Mouse (Mus musculus) layer of hippocampus, adult 11-12 months (tissue): ENCODE data around the gene Ubash3b.

Source experiments
- DNase-seq: peaks from one replicate; pipeline ENCODE4 v3.0.0; 2022; ENCODE audit warnings: low spot score

Gene Ubash3b

DNA sequence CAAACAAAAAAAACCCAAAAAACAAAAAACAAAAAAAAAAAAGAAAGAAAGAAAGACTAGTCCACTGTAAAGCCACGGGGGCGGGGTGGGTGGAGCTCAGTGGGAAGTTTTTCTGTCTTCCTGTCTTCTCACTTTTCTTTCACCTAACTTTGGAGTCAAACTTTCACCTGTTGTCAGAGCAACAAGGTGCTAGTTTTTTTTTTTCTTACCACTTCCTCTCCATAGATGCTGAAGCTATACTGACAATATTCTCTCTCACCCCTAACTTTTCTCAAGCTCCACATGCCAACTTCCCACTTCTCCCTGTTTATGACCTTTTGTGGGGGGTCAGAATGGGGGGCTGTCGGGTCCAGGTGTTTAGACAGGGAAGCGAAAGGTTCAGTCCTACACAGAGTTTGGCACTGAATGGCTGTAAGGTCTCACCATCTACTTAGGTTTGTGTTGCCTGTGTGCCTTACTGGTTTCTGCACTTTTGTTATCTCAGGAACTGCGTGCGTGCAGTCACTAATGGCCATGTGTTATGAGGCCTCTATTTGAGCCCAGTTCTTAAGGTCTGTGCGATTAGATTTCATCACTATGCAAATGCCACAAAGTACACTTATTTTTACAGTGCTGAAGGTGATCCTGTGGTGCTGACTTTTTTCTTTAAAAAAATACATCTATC is 164.2 kb downstream of the Ubash3b start:
- no peak for DNase-seq

DNA sequence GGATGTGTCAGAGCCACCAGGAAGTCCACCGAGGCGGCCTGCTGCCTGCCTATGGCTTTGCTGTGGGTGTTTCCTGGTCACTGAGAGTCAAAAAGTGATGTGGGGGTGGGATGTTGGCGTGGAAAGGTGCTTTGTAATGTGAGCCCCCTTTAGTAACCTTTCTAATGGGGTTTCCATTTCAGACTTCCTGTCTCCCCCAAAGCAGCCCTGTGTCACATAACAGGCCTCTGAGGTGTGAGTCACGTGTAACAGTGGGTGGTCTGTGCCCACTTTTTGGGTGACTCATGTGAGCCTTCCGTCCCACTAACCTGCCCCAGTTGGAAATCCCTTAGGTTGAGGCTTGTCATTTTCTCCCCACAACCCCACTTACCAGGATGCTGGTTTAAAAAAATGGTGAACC is 167.4 kb downstream of the Ubash3b start:
- DNase-seq, result no peak

DNA sequence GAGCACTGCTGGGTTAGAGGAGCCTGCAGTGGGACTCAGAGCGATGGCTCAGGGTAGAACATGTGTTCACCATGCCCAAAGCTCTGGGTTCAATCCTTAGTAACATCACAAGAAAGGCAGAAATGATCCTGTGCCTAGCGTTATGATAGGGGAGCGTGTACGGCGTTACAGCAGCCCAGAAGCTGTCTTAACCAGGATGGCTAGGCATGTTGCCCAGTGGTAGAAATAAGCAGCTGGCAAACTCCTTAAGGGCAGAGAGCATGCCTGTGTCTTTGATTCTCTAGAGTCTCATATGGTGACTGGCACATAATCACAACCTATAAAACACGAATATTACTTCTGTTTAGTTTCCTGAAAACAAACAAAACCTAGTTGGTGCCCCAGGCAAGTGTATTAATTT is 170.0 kb downstream of the Ubash3b start:
- no peak for DNase-seq

GRCm38 (mm10) chr9:40989940-40990588 is 171.4 kb downstream of the Ubash3b start:
- peak; percentile 82 for DNase-seq

DNA sequence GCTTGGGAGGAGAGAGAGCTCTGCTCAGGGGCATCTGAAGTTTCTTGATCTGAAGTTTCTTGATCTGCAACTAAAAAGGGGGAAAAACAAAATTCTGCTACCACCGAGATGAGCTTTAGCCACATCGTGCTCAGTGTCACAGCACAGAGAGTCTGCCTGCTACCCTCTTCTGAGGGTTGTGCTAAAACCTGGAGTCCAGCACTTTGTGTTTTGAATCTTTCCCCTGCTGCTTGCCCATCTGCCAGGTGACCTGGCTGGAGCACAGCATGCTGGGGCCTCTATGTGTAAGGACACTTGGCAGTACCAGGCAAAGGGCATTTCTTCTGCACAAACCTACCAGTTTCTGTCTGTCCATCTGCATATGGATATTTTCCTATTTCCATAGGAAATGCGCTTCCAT is 177.2 kb downstream of the Ubash3b start:
- no peak for DNase-seq

DNA sequence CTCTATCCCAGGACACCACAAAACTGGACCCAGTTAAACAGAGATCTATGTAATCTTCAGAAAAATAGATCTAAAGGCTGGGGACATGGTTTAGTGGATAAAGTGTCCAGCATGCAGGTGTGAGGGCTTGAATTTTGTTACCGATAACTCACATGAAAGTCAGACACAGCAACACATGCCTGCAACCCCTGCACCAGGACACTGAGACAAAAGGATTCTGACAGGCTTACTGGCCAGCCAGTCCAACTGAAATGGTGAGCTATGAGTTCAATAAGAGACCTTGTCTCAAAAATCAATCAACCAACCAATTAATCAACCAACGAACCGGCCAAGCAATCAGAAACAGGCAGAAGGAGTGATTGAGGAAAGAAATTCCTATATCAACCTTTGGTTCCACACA is 177.7 kb downstream of the Ubash3b start:
- no peak for DNase-seq

DNA sequence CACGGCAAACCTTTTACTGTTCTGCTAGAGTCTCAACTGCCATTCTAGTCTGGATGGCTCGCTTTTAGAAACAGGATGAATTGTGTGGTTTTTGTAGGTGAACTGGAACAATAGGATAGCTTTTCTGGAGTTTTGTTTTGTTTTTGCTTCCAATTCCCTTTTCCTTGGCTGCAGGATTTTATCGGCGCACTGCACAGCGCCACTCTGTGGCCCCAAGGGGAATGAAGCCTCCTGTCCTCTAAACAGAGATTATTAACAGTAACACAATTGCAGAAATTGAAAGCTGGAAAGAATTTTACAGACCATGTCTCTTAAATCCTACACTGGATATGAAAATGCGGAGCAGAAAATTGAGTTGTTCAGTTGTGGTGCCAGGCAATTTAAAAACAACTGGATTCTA is 179.0 kb downstream of the Ubash3b start:
- no peak for DNase-seq

GRCm38 (mm10) chr9:40974042-40974801 is 187.3 kb downstream of the Ubash3b start:
- DNase-seq, result no peak

GRCm38 (mm10) chr9:40964418-40964714 is 197.1 kb downstream of the Ubash3b start:
- DNase-seq, result no peak

DNA sequence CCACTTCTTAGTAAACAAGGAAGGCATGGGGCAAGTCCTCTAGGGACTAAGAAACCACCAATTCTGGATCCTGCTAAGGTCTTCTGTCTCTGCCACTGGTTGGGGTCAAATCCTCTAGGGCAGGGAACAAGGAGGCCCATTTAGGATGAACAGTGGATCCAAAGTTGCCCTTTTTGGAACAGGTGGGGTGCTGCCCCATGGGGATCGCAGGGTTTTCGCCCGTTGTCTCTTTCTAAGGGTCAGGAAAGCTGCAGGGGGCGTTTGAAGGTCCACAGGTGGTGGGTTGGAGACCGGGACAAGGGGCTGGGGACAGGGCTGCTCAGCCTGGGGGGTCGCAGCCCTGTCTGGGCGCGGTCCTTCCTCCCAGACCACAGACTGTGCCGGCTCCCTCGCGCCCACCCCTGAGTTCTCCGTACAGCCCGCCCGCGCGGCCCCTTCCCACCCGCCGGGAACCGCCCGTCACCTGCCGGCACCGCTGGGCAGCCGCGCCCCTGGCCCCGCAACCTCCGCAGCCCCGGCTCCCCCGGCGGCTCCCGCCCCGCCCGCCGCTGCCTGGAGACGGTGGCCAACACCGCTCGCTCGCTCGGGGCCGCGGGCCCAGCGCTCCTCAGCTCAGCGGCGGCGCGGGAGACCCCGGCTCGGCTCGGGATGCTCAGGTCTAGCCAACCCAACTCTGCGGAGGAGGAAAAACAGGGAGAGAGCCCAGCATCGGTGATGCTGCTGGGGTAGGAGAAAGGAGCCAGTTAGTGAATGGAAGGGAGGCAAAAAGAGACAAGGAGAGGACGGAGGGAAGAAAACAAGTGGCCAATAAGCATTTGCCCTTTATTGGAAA is 197.7 kb downstream of the Ubash3b start, which contains the start of gene Jhy:
Gene Jhy (minus strand): TSS at position 533 of the 832 bp plus-strand sequence.
- no peak for DNase-seq

GRCm38 (mm10) chr9:40961401-40961800 is 200.1 kb downstream of the Ubash3b start:
- no peak for DNase-seq
